Mouse (Mus musculus) ovary, postnatal 14 days (tissue): ENCODE measurements at regions not wholly inside any gene's neighbourhood (a gene's known extent, or its start where the extent isn't known, plus 50 kb on each side); places are given as distances from the start of the nearest gene placed in this dataset.

Experiments used
- DNase-seq: peaks from one replicate; pipeline ENCODE4 v3.0.0; 2022; ENCODE audit warnings: low spot score

DNA sequence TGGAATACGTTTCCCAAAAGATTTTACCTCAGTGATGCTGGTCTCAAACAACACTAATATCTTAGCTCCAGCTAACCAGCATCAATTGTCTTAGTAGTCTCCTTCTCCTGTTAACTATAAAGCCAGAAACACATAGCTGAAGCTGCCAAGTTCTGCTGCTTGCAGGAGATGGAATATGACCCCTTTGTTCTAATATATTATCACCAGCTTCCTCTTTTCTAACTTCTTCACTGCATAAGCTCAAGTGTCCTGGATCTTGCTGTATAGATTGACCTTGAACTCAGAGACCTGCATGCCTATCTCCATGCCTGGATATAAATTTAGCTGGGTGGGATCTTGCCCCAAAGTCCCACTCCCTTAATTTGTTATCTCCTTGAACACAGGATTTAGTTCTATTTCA lies 94.8 kb downstream of the Rbm46 start:
- DNase-seq, result no peak

DNA sequence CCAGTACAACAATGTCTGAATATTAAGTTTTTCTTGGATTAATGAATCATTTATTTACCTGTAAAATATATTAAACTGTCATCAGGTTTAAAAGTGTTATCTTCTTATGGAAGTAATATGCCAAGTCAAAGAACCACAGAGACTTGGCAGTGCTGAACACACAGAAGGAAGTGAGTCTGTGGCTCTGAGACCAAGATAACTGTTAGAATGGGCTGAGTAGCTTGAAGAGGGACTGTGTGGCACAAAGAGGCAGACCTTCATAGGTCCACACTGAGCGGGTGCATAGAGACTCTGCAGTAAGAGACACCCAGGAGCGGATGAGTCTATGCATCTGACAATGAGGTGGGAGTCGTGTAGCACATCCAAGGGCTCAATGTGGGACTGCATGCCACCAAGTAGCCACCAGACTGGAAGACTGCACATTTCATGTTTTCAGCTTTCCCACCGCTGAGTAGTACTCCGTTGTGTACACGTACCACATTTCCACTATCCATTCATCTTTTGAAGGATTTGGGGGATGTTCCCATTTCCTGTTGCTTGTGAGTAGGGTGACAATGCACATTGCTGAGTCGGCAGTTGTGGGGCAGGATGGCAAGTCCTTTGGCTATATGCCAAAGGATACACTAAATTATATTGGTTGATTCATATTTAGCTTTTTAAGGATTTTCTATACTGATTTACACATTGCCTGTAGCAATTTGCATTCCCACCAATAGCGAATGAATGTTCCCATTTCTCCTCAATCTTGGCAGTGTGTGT lies 105.6 kb downstream of the Rbm46 start:
- DNase-seq, result no peak

DNA sequence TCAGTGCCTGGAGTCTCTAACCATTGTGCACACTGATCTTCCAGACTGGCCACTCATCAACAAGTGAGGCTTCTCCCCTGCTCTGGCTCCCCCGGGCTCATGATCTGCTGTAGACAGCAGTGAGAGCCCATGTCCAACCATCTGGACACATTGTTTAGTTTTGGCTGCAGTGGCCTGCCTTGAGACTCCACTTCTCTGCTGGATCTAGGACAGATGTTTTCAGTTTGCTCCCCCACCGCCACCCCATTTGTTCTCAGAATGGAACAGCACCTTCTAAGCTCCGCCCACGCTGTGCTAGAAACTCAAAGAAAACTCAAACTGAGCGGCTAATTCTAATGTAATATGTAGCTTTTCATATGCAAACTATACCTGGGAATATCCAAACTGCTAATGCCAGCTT lies 108.8 kb downstream of the Rbm46 start:
- DNase-seq, result no peak

- DNase-seq, result no peak
Measured at GRCm38 (mm10) chr3:82759946-82760345, 116.3 kb downstream of the Rbm46 start.

- DNase-seq, result no peak
Measured at GRCm38 (mm10) chr3:82758967-82759366, 117.3 kb downstream of the Rbm46 start.

DNA sequence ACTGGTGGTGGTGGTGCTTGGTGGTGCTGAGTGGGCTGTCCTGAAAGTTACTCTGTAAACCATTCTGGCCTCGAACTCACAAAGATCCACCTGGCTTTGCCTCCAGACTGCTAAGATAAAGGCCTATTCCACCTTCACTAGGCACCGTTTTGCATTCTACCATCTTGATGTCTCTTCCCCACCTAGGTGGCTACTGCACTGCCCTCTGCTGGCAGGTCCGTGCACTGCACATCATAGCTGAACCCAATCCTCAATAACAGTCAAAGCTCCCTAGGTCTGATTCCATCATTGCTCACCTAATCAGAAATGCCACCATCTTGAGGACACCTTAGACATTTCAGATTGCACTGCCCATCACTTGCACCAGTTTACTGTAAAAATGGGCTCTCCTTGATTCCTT lies 150.7 kb downstream of the Rbm46 start:
- peak; percentile 36 for DNase-seq

GRCm38 (mm10) chr3:82707628-82708027 lies 159.7 kb upstream of the Npy2r start:
- DNase-seq, result no peak

GRCm38 (mm10) chr3:82692131-82692530 lies 144.2 kb upstream of the Npy2r start:
- no peak for DNase-seq

GRCm38 (mm10) chr3:82656159-82656874 lies 108.4 kb upstream of the Npy2r start:
- DNase-seq, result no peak

- no peak for DNase-seq
Measured at GRCm38 (mm10) chr3:82652346-82652745, 104.5 kb upstream of the Npy2r start.

- no peak for DNase-seq
Measured at GRCm38 (mm10) chr3:82640052-82640451, 92.2 kb upstream of the Npy2r start.

DNA sequence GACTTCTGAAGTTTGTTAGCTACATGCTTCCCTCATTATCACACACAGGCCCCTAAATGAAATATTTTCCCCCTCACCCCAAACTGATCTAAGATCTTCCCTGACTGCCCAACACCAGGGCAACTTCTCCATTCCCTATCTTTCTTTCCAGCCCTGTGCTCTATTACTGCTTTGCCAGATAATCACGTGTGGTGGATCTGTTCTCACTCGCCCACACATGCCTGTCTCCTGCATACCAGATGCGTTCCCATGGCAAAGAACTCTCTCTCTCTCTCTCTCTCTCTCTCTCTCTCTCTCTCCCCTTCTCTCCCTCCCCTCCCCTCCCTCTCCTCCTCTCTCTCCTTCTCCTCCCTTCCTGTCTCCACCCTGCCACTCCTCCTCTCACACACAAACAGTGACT lies 88.8 kb upstream of the Npy2r start:
- no peak for DNase-seq

DNA sequence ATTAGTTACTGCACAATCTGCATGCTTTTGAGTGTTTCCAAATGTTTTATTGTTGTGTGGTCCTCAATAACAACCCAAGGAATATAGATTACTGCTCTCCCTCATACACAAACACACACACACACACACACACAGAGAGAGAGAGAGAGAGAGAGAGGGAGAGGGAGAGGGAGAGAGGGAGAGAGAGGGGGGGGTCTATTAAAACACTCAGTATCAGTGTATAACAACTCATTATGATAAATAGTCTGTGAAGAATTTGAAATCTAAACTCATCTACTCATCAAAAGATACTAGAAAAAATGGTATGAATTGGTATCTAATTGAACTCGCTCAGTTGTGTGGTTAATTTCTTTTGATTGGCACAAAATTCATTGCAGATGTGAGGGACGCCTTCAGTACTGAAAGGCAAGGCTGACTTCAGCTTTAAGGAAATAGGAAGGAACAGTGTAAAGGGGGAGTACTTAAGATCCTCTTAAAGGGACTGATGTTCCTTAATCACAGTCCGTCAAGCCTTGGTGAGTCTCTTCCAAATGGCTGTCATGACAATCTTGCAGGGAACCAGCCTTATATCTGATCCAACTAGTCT lies 72.6 kb upstream of the Npy2r start:
- no peak for DNase-seq

- DNase-seq, result no peak
Measured at GRCm38 (mm10) chr3:82619371-82619770, 71.5 kb upstream of the Npy2r start.

- no peak for DNase-seq
Measured at GRCm38 (mm10) chr3:82601880-82602279, 54.0 kb upstream of the Npy2r start.

DNA sequence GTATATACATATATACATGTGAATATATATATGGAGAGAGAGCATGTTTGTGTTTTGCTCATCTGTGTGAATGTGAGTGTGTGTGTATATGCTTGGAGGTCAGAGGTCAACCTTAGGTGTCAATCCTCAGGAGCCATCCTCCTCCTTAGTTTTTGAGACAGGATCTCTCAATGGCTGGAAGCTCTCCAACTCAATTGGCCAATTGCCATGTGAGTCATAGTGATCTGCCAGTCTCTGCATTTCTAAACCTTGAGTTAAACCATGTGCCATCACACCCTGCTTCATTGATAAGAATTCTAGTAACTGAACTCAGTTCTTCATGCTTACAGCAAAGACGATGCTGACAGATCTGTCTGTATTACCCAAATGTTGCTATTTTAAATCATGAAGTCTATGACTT lies 50.8 kb upstream of the Npy2r start:
- no peak for DNase-seq
